Mouse (Mus musculus): ENCODE data around the gene Snx33.

GRCm38 (mm10) chr9:56887581-56887980 is 40.6 kb downstream of the Snx33 start:
- no peak for TF ChIP-seq POLR2A (IDR thresholded peaks at IDR 0.05; ENCODE audit: borderline replicate concordance, control insufficient read depth, low read depth, low read length)
- TF ChIP-seq CTCF (IDR thresholded peaks at IDR 0.05; ENCODE audit: control insufficient read depth, insufficient read depth, low read length) = no peak

All from bone marrow, adult 2 months (tissue).